Mouse (Mus musculus) cerebellum, postnatal 4 days (tissue): ENCODE results near the gene Nxn.

ENCODE experiments used
- DNase-seq, 2 experiments: peaks; one replicate each; pipeline ENCODE4 v3.0.0; 2022; ENCODE audit warnings: low spot score in 2 of 2, mixed read lengths in 1 of 2

The Nxn gene

DNA sequence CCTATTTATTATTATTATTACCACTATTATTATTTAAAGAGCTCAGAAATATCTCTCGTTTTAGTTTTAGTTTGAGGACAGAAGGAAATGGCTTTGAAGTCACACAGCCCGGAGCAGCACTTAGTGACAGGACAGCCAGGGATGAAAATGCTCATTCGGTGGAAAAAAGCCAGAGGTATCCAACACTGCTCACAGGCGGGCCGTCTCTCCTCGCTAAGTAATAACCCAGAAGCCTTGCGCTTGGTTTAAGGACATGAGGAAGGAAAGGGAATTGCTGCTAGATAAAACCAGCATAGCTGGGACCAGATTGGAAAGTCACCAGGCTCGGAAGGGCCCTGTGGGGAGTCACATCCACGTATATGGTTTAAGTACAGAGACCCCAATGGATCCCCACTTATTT, 35.3 kb downstream of the Nxn start:
- DNase-seq = no peak

DNA sequence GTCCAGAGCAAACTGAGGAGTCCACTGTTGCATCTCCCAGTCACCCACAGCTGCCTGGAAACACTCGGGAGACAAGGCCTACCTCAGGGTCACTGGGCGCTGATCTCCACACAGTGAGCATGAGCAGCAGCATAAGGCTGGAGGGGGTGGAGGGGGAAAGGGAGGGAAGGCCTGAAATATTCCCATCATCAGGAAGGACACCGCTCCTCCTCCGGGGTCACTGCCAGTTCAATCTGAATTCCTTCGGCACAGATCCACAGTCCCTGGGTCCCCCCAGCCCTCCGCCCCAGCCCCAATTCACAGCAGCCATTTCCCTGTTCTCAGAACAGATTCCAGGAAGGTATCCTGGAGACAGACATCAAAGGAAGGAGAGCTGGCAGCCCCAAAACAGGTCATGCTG, 35.8 kb downstream of the Nxn start:
- DNase-seq = no peak

DNA sequence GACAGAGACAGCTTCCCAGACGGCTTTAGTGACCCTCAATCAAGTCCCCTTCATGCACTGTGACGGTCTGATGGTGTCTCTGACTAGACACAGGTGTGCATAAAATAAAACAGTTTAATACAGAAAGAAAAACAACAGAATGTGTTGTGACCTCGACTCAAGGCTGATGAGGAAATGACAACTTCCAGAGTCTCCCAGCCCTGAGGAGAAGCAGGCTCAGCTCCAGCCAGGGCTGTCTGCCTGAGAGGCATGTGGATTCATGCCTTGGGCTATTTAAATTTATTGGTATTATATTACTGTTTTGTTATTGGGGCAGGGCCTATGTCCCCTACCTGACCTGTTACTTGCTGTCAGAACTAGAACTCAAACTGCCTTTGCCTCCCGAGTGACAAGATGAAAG, 37.5 kb downstream of the Nxn start:
- DNase-seq = no peak

DNA sequence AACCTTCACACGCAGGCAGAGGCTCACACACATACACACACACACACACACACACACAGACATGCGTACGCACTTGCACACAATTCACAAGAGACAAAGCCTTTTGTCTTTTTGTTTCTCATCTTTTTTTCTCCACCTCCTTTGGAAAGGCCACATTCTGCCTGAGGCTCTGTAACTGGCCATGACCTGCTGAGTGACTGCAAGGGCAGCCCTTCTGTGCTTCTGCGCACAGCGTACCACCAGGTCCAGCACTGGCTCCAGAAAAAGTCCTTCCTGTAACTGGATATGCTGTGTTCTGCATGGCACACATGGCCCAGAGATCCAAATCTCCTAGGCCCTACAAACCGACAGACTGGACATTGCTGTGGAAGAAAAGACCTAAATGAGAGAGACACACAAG, 38.7 kb downstream of the Nxn start:
- DNase-seq = no peak

DNA sequence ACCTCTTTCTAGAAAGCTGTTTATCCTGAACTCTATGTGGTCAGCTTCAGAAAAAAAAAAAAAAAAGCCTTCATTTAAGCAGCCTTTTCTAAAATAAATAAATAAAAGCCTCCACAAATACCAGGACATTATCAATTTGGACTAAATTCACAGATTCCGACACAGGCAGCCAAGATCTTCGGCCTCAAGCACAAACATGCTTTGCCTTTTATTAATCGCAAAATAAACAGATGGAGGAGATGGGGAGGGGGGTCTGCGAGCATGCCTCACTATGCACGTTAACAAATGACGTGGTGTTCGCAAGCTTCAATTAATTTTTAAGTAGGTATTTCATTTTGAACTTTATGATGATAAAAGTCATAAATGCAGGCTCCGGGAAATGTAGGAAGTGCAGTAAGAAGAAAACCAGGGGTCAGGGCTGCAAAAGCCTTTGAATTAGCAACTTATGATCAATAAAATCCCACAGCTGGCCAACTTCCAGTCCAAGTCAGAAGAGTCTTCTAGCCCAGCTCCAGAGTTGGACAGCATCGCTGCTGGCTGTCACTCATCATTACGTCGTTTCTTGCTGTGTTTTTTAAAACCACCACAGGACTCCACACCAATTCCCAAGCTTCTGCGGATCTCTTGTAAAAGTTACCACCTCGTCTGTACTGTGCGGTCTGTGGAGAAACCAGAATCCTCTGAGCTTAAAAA, 40.2 kb downstream of the Nxn start:
- DNase-seq = no peak

DNA sequence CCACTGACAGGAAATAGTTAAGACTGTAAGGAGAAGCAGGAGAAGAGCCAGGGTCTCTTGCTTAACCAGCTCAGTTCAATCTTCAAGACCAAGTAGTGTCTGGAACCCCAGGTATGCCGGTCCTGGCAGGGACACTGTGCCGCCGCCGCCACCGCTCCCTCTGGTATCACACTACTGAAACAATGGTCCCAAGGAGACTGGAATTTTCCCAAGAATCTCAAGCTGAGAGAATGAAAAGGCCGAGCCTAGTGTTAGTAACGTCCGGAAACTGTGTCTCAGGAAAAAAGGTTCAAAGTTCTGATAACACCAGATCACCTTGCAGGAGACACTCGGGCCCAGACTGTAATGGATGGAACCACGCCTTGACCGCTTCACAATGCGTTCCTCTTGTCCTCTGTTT, 41.5 kb downstream of the Nxn start:
- DNase-seq = no peak

DNA sequence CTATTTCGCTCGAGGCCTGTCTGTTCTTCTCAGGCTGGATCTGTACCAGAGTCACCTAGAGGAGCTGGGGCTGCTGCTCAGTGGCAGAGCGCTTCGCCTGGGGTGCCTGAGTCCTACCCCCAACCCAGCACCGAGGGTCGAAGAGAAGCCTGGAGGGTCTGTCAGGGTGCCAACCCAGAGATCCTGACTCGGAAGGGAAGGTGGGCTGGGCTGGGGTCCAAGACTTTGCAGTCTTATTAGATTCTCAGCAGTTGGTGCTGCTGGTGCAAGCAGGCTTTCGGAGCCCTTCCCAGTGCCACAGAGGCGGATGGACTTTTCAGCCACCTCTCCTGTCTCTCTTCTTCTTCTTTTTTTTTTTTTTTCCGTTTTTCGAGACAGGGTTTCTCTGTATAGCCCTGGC, 42.8 kb downstream of the Nxn start:
- no peak for DNase-seq

DNA sequence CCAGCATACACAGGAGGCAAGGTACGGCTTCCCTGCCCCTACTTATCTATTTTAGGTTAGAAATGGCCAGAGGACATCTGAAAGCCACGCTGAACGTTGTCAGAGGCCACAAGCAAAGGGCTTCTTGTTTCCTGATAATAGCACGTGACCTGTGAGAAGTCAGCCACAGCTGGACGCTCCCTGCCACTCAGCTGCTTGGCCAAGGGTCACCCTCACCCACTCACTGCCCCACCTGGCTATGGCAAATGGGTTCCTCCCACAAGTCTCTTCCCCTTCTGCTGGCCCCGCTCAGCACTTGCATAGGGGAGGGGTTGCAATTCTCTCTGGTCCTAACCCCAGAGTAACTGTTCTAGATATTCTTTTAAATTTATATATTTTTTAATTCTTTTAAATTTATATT, 43.5 kb downstream of the Nxn start:
- DNase-seq = no peak

DNA sequence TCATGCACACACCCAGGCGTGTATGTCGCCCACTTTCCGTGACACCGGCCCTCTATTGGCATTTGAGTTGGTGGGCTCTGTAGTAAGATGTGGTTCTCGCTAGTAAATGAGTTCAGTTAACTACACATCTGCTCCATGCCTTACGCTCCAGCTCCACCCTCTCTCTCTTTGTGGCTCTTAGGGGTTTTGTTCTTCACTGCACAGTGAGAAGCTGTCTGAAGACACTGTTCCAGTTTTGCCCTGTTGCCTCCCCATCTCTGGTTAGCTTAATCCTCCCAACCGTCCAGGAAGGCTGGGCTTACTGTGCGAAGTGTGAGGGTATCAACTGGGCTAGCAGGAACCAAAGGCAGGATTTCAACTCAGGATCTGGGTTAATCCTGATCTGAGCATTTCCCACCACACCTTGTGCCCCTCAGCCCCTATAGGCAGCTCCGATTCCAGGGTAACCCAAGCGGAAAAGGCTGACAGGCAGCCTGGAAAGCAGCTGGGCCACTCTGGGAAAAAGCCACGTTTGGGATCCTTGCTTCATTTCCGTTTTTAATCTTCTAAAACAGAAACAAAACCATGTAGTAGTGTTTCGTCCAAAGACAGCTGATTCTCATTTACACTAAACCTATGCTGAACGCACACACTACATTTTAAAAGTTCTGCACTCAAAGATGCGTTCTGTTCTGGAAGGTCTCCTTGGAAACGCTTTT, 45.9 kb downstream of the Nxn start:
- DNase-seq = no peak

DNA sequence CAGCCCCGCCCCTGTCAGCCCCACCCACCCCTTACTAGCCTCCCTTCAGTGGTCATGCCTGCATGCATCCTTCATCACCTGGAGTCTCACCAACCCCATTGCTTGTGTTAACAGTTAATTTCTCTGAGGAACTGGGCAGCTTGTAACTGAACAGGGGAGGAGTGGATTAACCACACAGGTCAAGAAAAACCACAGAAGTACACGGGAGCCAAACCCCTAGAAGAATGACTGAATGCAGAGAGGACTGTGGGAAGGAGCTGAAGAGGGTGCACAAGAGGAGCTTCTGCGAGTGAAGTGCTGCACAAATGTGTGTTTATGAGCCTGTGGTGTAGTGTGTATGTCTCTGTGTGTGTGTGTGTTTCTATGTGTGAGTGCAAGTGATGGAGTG, 47.3 kb downstream of the Nxn start:
- DNase-seq = no peak

DNA sequence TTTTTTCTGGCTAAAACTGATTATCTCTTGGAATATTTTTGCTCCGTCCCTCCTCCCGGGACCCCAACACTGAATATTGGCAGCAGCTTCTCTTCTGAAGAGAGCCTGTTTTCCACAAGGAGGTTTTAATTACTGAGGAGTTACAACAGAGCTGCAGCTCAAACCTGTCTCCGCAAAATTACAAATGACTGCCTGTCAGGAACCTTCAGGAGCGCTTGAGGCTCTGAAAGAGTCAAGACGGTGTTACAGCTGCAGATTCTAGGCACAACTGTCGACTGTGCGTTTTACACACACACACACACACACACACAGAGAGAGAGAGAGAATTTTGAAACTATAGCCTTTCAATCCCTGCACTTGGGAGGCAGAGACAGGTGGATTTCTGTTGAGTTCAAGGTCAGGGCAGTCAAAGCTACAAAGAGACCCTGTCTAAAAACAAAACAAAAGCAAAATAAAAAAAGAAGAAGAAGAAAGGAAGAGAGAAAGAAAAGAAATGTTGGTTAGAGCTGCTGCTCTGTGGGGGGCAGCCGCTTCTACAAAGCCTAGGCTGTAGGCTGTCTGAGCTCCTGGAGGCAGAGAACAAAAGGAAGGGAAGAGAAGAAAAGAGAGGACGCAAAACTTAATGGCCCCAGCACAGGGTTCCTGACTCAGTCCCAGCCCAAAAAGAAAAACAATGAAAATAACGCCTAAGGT, 47.9 kb downstream of the Nxn start:
- DNase-seq = no peak

DNA sequence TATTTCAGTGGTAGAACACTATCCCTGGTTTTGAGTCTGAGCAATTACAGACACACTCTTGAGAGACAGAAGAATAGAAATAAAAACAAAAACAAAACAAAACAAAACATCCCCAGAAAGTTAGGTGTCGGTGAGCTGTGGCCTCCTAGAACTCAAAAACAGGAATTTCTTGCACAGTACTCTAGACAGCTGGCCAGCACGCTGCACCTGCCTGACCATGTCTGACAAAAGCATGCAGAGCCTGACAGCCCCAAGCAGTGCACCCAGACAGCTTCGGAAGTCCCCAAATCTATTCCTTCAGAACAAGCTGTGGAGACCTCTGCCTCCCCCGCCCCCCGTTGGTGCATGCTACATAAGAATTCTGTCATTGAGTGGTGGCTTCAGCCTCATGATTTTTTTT, 49.1 kb downstream of the Nxn start:
- DNase-seq = no peak

DNA sequence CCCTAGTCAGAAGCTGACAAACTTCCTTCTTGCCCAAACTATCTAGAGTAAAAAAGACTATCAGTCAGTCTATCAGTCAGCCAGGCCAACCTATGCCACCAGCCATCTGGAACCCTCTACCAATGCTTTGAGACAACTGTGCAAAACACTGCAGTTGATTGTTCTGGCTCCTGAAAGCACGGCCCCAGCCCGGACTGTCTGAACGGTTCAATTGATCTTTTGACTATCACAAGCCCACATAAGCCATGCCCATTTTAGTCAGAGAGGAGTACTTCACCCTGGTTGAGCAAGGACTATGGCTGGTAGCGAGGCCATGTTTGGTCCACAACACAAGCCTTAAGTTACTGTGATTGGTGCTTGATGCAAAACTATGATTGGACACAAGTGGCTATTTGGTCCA, 51.4 kb downstream of the Nxn start:
- DNase-seq = no peak

DNA sequence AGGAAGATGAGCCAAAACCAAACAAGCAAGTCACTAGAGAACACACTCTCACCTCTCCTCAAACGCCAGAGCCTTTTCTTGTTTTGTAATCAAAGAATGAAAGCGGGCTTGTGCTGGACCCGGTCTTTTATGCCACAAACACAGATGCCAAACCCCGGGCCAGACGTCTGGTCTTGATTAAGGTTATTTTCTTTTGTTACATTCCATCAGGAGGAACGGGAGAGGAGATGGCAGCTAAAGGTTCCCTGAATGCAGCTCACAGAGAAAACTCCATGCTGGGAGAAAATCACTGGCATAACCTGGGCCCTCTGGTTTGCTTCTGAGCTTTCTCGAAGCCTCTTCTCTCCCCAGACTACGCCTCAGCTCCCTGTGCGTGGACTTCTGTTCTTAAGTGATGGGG, 55.9 kb downstream of the Nxn start:
- no peak for DNase-seq

DNA sequence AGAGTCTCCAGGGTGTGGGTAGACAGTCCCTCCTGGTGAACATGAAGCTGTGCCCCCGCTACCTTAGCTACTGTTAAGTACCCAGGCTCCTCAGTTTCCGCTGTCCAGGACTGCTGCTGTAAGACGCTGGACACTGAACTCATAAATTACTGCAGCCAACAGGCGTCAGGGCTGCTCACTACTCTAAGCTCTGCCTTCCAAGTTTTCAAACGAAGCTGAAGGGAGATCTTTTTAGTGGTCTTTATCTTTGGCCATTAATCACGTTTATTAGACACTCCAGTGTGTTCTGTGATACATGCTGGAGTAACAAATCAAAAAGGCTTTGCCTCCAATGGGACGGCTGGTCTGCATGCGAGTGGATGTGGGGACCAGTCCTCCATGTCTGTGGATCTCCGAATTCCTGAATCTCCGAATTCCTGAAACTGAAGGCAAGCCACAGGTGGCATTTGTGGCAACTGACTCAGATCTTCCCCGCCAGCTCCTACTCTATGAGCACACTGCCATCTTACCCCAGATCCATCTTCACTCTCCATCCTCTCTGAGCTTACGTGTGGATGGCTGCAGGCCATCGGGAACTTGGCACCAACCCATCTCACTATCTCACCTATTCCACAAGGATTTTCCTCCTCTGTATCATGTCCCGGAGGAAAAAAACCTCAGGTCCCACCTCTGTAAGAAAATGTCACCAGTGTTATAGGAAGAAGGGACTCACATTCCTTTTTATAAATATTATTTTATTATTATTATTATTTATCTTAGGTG, 56.9 kb downstream of the Nxn start:
- DNase-seq = no peak

DNA sequence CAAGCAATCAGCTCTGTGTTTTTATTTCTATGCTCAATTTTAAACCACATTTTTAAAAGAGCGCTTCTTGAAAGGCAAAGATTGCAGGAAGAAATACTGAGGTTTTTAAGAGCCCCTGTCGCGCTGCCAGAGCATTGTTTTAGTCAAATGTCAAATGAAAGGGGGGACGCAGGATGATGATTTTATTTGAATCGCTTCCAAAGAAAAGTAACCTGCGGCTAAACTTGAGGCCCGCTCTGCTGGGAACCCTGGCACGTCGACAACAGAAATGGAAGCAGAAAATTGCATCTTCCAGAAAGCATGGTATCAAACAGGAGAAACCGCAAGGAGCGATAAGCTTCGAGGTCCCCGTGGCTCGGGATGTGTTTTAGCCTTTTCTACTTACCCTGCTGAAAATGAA, 57.8 kb downstream of the Nxn start:
- no peak for DNase-seq

DNA sequence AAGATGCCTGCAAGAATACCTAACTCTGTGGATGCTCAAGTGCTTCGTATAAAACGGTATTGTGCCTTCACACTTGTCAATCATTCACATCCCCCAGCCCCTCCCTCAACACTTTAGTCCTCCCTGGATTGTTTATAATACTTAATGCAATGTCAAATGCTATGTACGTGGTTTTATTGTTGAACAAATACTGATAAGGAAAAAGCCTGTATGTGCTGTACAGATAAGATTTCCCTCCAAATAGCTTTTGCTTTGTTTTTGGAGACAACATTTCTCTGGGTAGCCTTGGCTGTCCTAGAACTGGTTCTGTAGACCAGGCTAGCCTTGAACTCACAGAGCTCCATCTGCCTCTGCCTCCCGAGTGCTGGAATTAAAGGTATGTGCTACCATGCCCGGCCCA, 59.1 kb downstream of the Nxn start:
- no peak for DNase-seq

DNA sequence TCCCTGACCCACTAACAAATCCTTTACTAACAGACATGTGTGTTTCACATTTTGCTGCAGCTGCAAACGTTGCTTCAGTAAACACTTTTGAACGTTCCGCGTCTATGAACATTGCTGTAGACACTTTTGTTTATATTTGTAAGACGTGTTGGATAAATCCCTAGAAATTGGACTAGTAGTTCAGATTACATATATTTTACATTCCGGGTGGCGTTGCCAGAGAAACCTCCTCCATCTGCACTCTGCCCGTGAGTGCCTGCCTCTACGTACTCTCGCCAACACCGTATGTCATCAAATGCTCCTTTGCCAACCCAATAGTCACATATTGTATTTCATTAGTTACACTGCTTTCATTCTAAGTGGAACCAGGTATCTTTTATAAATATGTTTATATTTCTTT, 59.8 kb downstream of the Nxn start:
- DNase-seq = no peak

DNA sequence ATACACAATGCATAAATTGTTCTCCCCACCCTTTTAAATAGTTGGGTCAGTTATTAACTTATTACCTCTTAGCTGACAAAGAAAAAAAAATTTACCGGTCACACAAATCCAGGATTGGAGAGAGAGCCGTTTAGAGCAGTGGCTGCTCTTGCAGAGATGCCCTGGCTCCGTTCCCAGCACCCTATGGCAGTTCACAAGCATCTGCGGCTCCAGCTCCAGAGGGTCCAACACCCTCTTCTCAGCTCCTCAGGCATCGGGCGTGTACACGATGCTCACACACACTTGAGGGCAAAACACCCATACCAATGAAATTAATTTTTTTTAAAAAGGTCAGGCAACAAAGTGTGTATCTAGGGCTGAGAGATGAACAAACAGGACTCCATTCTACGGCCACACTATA, 60.3 kb downstream of the Nxn start:
- peak in 1 of 2 experiments; percentile 45 for DNase-seq

DNA sequence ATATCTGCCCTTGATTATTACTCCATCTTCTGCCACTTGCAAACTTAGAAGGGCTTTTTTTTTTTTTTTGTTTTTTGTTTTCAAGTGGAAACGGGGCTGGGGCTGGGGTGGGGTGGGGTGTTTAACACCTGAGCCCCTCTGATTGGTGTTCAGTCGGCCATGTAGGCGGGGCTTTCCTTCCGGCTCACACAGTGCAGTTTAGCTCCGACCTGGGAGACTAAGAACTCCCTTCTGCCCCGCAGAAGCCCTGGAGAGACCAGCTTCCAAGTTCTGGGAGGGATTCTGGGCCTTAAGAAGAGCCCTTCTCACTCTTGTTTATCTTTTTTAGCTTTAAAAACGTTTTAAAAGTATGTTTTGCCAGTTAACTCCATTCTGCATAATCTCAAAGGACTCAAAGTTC, 61.2 kb downstream of the Nxn start:
- DNase-seq = no peak

DNA sequence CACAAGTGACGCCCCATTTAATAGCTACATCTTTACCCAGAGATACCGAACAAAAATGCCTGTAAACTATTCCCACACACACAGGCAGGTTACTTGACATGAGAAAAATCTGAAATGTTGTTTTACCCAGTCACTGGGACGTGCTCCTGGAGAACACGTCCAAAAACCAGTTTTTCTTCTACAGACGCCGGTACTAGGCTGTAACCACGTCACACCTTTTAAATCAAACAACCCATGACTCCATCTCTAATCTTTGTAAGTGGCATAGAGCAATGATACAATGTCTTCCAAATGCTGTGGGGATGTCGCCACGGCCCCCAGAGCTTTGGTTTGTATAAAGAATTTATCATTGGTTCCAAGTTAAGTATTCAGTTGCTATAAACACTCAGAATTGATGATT, 61.7 kb downstream of the Nxn start:
- no peak for DNase-seq

DNA sequence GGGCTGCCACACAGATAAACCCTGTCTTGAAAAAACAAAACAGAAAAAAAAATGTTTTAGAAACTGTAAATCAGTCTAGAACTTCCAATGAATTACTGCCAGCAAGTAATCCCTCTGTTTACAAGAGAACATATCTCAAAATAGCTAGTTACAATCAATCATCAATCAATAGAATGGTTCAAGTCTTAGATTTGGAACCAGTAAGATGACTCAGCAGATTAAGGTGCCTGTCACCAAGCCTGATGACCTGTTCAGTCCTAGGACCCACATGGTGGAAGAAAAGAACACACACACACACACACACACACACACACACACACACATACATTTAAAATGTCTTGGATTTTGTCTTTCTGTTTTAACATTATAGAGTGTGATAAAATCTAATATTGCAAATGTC, 62.7 kb downstream of the Nxn start:
- DNase-seq = no peak

DNA sequence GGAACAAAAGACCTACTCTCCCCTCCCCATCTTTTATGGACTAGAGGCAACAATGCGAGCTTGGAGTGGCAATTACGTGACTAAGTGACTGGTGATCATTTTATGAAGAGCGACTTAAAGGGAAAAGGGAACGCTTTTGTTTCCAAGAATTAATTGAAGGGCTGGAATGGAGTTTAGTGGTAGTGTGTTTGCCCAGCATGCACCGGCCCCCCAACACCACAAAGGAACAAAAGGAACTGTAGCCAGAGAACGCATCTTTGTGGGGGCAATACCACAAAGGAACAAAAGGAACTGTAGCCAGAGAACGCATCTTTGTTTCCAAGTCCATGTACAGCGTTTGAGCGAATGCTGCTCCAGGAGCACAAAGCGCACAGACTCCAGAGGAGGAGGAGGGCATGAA, 64.0 kb downstream of the Nxn start:
- DNase-seq = no peak
